Mouse (Mus musculus) midbrain, embryonic 13.5 days (tissue): ENCODE measurements at regions not wholly inside any gene's neighbourhood (a gene's known extent, or its start where the extent isn't known, plus 50 kb on each side); places are given as distances from the start of the nearest gene placed in this dataset.
A peak's percentile ranks its signal among the peaks of the same experiment; 100 is the strongest.

Source experiments
- ATAC-seq: fragments of 200-750 bp; cut with Nextera tagmentation; 2 replicates; pipeline ENCODE4 v1.8.0; 2017; ENCODE audit warnings: mild to moderate bottlenecking, moderate TSS enrichment, moderate library complexity
- H3K27ac ChIP-seq: fragments of 300-500 bp; sonication (generic); 2 replicates; pipeline ENCODE4 v1.5.1; 2015; ENCODE audit warnings: inconsistent platforms, mild to moderate bottlenecking, moderate library complexity
- H3K27me3 ChIP-seq: fragments of 300-500 bp; sonication (generic); 2 replicates; pipeline ENCODE4 v1.6.1; 2015; ENCODE audit warnings: mild to moderate bottlenecking, inconsistent platforms
- H3K36me3 ChIP-seq: fragments of 300-500 bp; sonication (generic); 2 replicates; pipeline ENCODE4 v1.6.1; 2015; ENCODE audit warnings: mild to moderate bottlenecking, inconsistent platforms
- H3K4me1 ChIP-seq: fragments of 300-500 bp; sonication (generic); replicated peaks from 2 replicates; pipeline ENCODE4 v1.6.1; 2015; ENCODE audit warnings: inconsistent platforms
- H3K4me2 ChIP-seq: fragments of 300-500 bp; sonication (generic); replicated peaks from 2 replicates; pipeline ENCODE4 v1.6.1; 2015; ENCODE audit warnings: moderate library complexity, mild to moderate bottlenecking, inconsistent platforms
- H3K4me3 ChIP-seq: fragments of 300-500 bp; sonication (generic); replicated peaks from 2 replicates; pipeline ENCODE4 v1.5.1; 2015; ENCODE audit warnings: mild to moderate bottlenecking, inconsistent platforms
- H3K9ac ChIP-seq: fragments of 300-500 bp; sonication (generic); replicated peaks from 2 replicates; pipeline ENCODE4 v1.6.1; 2015; ENCODE audit warnings: mild to moderate bottlenecking, inconsistent platforms
- H3K9me3 ChIP-seq: fragments of 300-500 bp; sonication (generic); 2 replicates; pipeline ENCODE4 v1.6.1; 2016; ENCODE audit warnings: mild to moderate bottlenecking, inconsistent platforms
- WGBS: fragments of 180-500 bp; shearing (Covaris S2); methylation state at CpG from one replicate; pipeline ENCODE4 v1.1.7; 2015; 5-methylcytosine and 5-hydroxymethylcytosine counted together

DNA sequence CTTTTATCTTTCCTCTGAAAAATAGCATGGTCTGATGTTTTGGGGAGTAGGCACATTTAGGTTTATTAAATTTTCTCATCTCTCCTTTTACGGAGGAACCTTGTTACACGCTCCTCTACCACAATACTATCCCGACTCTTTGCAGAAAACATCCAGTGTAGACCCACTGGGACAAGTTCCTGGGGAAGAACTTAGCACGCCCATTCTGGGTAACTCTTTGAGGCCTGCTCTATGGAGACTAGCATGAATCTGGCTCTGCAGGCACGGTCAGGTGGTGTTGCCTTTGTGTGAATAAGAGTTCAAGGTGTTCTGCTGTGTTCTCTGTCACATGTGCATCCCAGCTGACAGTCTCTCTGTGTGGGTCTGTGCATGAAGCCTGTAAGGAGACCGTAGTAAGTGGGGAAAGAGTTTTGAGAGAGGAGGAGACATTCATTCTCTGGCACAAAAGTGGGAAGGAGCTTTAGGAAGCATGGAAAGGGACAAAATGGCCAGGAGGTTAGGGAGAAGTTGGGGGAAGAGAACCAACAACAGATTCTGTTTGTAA lies 105.2 kb upstream of the Satb2 start:
- ATAC-seq, result peak; percentile 53
- Histone ChIP-seq H3K4me2 (peak overlapping the region; percentile 48), H3K27ac (no peak overlapping the region), H3K9ac (no peak overlapping the region), H3K27me3 (peaks cover 20% of the 10 kb centered on the region), H3K36me3 (no peaks in the 10 kb centered on the region), H3K9me3 (no peaks in the 10 kb centered on the region), H3K4me1 (peaks cover 14% of the 10 kb centered on the region), H3K4me3 (peak overlapping the region; percentile 25)
- WGBS, result 77% methylated on average over 6 of the region's 6 CpGs

DNA sequence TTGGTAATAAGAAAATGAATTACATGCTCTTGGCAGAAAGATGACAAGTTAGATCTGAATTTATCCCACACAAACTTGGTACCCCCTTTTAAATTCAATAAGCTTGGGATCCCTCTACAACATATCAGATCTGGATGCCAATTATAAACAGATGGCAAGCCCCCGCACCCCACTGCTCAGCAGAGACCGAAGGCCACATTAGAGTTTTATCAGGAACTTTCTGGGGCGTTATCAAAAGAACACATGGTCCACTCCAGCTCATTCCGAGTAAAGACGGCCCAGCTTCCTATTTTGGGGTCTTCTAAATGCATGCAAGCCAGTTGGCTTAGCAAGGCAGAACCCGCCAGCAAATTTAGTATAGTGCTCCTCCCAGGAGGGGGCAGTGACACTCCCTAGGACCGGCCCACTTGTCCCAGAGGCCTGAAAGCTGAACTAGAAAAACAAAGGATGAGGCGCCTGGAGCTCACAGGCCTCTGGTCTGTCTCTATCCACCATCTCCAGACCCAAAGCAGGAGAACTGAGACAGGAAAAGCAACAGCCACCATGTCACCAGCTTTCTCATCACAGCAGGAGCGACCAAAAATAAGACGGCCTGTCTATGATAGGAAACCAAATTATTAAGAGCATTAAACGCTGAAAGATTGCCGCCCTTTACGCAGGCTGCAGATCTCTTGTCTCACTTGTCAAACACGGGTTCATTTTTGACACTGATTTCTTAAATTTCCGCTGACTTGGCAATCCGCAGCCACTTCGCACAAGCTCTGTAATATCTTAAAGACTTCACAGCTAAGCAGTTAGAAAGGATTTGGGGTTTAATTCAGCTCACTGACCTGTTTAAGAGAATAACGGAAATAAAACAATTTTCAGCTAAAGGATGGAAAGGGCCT lies 117.2 kb upstream of the Satb2 start:
- Histone ChIP-seq H3K27me3 (no peaks in the 10 kb centered on the region), H3K9ac (no peak overlapping the region), H3K36me3 (no peaks in the 10 kb centered on the region), H3K4me3 (no peak overlapping the region), H3K9me3 (no peaks in the 10 kb centered on the region), H3K27ac (no peak overlapping the region), H3K4me2 (no peak overlapping the region), H3K4me1 (no peaks in the 10 kb centered on the region)
- 69% methylated on average over 18 of the region's 18 CpGs for WGBS
- no peak for ATAC-seq

DNA sequence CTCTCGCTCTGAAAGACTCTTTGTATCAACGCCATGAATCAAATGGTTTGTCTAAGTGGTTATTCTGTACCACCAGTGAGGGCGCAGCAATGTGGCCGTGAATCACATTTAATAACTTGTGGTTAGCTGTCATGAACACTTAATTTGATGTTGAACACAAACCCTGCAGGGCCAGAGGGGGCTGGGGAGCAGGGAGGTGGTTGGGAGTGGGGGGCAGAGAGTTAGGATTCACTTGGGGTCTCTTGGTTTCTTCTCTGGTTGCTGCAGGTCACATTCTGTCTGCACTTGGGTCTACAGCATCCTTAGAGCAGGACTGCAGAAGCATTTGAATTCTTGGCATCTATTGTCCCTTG lies 117.8 kb upstream of the Satb2 start:
- Histone ChIP-seq H3K4me1 (no peaks in the 10 kb centered on the region), H3K9me3 (no peaks in the 10 kb centered on the region), H3K27me3 (no peaks in the 10 kb centered on the region), H3K4me3 (no peak overlapping the region), H3K36me3 (no peaks in the 10 kb centered on the region), H3K27ac (no peak overlapping the region), H3K9ac (no peak overlapping the region), H3K4me2 (no peak overlapping the region)
- WGBS, result 75% methylated on average over 4 of the region's 4 CpGs
- ATAC-seq, result no peak

DNA sequence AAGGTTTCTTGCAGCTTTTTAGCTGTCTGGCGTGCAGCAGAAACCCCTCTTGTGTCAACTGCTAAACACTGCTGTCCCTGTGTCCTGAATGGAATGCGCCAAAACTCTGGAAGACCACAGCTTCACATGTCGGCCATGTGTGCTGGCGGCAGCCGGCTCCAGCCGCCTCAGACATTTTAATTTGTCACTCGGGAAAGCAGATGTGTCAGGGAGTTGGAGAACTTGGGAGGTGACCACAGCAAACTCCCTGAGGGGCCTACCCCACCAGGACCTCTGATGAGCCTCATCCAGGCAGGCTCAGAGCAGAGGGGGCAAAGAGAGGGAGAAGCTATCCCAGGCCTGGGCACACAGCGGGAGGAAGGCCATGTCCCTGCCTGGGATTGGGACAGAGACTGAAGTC lies 118.3 kb upstream of the Satb2 start:
- H3K27me3 ChIP-seq, result no peaks in the 10 kb centered on the region
- no peak overlapping the region for H3K27ac ChIP-seq
- WGBS, result 79% methylated on average over 8 of the region's 8 CpGs
- H3K36me3 ChIP-seq, result no peaks in the 10 kb centered on the region
- no peak overlapping the region for H3K4me3 ChIP-seq
- H3K4me2 ChIP-seq, result no peak overlapping the region
- H3K9me3 ChIP-seq, result no peaks in the 10 kb centered on the region
- no peak overlapping the region for H3K9ac ChIP-seq
- H3K4me1 ChIP-seq, result no peaks in the 10 kb centered on the region
- no peak for ATAC-seq

DNA sequence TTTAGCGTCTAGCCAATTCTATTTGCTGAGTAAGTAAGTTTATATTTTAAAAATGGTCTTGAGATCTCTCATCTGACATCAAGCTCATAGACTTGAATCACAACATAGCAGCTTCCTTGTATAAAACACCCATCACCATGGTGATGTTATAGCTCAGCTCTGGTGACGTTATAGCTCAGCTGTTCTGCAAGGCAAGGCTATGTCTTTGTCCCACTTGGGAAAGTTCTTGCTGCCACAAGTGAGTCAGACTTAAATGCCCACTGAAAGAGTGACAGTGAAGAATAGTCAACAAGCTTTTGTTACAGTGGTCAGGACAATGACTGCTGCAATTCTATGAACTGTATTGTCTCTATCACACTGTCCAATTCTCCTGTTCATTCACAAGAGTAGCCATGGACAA lies 122.2 kb upstream of the Satb2 start:
- Histone ChIP-seq H3K9me3 (no peaks in the 10 kb centered on the region), H3K4me3 (no peak overlapping the region), H3K27me3 (no peaks in the 10 kb centered on the region), H3K36me3 (no peaks in the 10 kb centered on the region), H3K4me2 (no peak overlapping the region), H3K9ac (no peak overlapping the region), H3K27ac (no peak overlapping the region), H3K4me1 (no peaks in the 10 kb centered on the region)
- WGBS, result 79% methylated on average over 2 of the region's 2 CpGs
- no peak for ATAC-seq

DNA sequence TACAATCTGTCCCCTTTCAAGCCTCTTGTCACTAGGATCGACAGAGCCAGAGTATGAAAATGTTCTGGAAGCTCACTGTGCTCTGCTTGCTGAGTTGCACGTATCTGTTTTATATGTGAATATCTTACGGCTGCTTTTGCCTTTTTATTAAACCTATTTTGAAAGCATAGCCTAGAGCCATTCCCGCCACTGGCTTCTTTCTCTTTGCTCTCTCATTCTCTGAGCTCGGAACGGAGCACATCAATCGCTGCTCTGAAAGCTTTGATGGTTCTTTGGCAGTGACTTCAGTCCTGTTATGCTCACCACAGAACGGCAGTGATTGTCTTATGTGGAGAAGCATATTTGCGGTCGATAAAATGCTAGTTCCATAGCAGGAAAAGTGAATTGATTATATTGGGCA lies 128.9 kb upstream of the Satb2 start:
- Histone ChIP-seq H3K27me3 (no peaks in the 10 kb centered on the region), H3K4me3 (no peak overlapping the region), H3K4me1 (no peaks in the 10 kb centered on the region), H3K9ac (no peak overlapping the region), H3K4me2 (no peak overlapping the region), H3K36me3 (no peaks in the 10 kb centered on the region), H3K9me3 (peaks cover 4% of the 10 kb centered on the region; the same call in 1 of the 2 replicates), H3K27ac (no peak overlapping the region)
- peak; percentile 70 for ATAC-seq
- 82% methylated on average over 10 of the region's 10 CpGs for WGBS

DNA sequence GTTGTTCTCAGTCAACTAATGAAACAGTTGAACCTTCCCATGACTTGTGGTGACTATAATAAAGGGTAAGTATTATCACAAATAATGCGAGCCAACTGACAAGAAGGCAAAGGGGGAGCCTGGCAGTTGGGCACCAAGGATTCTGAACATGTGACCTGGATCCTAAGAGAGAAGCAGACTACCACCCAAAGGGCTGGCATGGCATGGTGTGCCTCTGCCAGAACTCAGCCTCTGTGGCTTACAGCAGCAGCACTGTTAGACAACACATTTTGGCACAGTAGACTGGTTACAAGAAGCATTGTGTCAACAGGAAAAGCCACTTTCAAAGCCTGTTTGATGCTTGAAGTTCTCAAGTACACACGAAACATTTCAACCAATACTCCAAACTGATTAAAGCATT lies 142.2 kb upstream of the Satb2 start:
- WGBS, result 87% methylated on average over 2 of the region's 2 CpGs
- Histone ChIP-seq H3K9me3 (no peaks in the 10 kb centered on the region), H3K36me3 (no peaks in the 10 kb centered on the region), H3K27me3 (no peaks in the 10 kb centered on the region), H3K4me3 (no peak overlapping the region), H3K4me2 (no peak overlapping the region), H3K27ac (no peak overlapping the region), H3K4me1 (no peaks in the 10 kb centered on the region), H3K9ac (no peak overlapping the region)
- no peak for ATAC-seq

DNA sequence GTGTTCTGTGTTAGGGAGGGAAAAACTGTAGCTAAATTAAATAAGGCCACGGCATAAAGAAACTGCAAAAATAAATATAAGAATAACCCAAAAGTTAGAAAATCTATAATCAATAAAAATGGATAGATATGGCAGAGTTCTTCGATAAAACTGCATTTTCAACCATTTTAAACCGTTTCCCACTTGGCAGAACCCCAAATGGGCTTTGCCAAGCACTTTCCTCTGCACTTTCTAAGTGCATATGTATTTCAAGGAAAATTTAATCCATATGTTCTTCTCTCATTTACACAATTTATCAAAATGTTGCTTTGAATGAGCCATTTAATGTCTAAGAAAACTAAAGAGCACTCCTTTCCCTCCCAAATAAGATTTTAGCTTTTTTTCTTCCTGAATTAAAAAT lies 165.7 kb upstream of the Satb2 start:
- H3K4me3 ChIP-seq, result no peak overlapping the region
- no peak overlapping the region for H3K4me2 ChIP-seq
- ATAC-seq, result no peak
- no peaks in the 10 kb centered on the region for H3K4me1 ChIP-seq
- 86% methylated on average over 3 of the region's 3 CpGs for WGBS
- no peaks in the 10 kb centered on the region for H3K36me3 ChIP-seq
- no peaks in the 10 kb centered on the region for H3K27me3 ChIP-seq
- H3K9ac ChIP-seq, result no peak overlapping the region
- H3K9me3 ChIP-seq, result no peaks in the 10 kb centered on the region
- H3K27ac ChIP-seq, result no peak overlapping the region

DNA sequence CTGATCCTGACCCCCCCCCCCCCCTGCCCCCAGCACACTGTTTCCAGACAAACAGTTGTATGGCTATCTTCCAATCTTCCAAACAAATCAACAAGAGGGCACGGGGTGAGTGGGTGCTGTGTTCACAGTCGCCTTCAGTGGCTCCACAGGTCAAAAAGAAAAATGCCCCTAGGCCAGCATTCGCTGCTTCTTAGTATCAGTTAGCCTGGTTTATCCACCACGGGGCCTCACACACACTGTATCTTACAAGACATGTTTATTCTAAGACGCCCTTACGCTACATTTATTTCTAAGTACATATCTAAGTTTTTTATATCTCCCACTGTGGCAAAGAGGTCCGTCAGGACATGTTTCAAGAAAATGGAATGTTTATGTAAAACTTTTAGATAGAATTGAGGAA lies 177.4 kb upstream of the Satb2 start:
- H3K9ac ChIP-seq, result no peak overlapping the region
- no peaks in the 10 kb centered on the region for H3K36me3 ChIP-seq
- H3K4me3 ChIP-seq, result no peak overlapping the region
- no peak overlapping the region for H3K27ac ChIP-seq
- no peak overlapping the region for H3K4me2 ChIP-seq
- no peak for ATAC-seq
- H3K27me3 ChIP-seq, result no peaks in the 10 kb centered on the region
- WGBS, result 92% methylated on average over 7 of the region's 7 CpGs
- H3K9me3 ChIP-seq, result no peaks in the 10 kb centered on the region
- H3K4me1 ChIP-seq, result no peaks in the 10 kb centered on the region

DNA sequence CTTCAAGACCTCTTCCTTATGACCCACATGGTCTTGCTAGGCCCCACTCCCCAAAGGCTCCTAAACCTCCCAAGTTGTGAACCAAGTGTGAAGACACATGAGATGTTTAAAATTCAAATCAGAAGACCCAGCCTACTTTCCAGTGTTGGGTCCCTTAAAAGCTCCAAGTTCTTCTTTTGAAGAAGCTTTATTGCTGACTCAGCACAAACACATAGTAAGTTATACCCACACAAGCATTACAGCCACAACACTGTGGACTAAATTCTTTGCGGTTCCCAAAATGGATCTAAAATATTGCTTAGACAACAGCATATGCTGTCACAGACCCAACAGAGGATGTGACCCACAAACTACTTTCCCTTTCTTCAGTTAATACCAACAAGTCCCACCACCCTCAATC lies 186.0 kb upstream of the Satb2 start:
- Histone ChIP-seq H3K36me3 (no peaks in the 10 kb centered on the region), H3K4me3 (no peak overlapping the region), H3K4me1 (no peaks in the 10 kb centered on the region), H3K9ac (no peak overlapping the region), H3K9me3 (no peaks in the 10 kb centered on the region), H3K27ac (no peak overlapping the region), H3K4me2 (no peak overlapping the region), H3K27me3 (no peaks in the 10 kb centered on the region)
- WGBS, result 100% methylated on average over 1 of the region's 1 CpGs
- ATAC-seq, result no peak

DNA sequence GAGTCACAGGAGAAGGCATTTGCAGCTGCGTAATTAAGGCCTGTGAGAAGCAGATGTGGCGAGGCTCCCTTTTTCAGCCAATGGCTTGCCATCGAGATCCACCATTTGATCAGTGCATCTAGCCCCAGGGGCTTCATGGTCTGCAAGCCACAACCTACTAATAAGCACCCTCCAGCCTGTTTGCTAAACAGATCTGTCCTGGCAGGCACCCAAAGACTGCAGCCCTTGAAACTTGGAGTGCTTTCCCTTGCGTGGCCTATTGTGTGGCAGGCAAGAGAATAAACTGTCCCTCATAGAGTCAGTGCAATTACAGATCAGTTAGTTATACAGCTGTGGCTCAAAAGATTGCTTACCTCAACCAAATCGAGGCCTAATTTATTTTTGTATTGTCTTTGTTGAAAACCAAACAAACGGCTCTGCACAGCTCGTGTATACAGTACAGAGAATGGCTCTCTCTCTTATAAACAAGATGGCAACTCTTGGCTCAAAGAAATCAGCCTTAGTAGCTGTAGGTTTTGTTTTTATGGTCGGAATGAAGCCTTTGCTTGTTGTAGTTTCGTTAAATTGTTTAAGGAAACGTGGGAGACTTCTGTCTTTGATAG lies 195.9 kb upstream of the Satb2 start:
- H3K9ac ChIP-seq, result no peak overlapping the region
- ATAC-seq, result peak; percentile 87
- H3K4me1 ChIP-seq, result no peaks in the 10 kb centered on the region; the same call in 1 of the 2 replicates
- no peaks in the 10 kb centered on the region for H3K36me3 ChIP-seq
- no peaks in the 10 kb centered on the region for H3K9me3 ChIP-seq
- peak overlapping the region; percentile 19 for H3K27ac ChIP-seq
- no peak overlapping the region for H3K4me2 ChIP-seq
- H3K27me3 ChIP-seq, result no peaks in the 10 kb centered on the region
- no peak overlapping the region for H3K4me3 ChIP-seq
- whole genome bisulfite sequencing, result 67% methylated on average over 10 of the region's 10 CpGs

DNA sequence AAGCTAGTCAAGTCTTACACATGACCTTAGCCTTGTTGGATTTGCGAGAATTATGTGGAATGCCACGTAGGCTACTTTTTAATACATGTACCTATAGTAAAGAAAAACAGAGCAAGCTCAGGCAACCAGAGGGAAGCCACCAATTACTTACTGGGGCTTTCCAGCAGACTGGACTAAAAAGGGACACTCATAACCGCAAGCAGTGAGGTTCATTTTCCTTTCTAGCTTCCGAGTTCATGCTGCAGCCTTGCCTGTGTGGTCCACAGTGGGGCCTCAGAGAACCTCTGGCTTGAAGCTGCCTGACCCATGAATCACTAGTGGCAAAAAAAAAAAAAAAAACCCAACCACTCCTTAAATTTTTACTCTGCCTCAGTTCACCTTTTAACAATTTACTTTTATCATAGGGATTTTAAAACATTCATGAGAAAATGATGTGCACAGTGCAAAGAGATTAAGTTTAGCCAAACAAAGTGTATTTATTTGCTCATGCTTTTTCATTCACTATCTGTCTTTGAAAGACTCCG lies 188.6 kb upstream of the 1700066M21Rik start:
- no peaks in the 10 kb centered on the region for H3K4me1 ChIP-seq
- no peak overlapping the region for H3K27ac ChIP-seq
- ATAC-seq, result no peak
- 88% methylated on average over 5 of the region's 5 CpGs for WGBS
- H3K9ac ChIP-seq, result no peak overlapping the region
- no peaks in the 10 kb centered on the region for H3K9me3 ChIP-seq
- no peaks in the 10 kb centered on the region for H3K36me3 ChIP-seq
- H3K27me3 ChIP-seq, result no peaks in the 10 kb centered on the region
- no peak overlapping the region for H3K4me3 ChIP-seq
- no peak overlapping the region for H3K4me2 ChIP-seq
